Mouse (Mus musculus): ENCODE results near the gene Myl6. TPM values are rescaled to one million over a fixed set of nuclear protein-coding genes. Genes with fewer than 3 reads are reported as not detected.

Myl6 gene
- 100 to 1,000 TPM; 486 to 591 (median 538) TPM for total RNA-seq (2022)

GRCm38 (mm10) chr10:128493695-128494666 lies at the start of gene Myl6:
Gene Myl6 (minus strand): TSS chr10:128494145.
- DNase-seq (ENCODE audit: low spot score in 2 of 2): peak; percentile 98

DNA sequence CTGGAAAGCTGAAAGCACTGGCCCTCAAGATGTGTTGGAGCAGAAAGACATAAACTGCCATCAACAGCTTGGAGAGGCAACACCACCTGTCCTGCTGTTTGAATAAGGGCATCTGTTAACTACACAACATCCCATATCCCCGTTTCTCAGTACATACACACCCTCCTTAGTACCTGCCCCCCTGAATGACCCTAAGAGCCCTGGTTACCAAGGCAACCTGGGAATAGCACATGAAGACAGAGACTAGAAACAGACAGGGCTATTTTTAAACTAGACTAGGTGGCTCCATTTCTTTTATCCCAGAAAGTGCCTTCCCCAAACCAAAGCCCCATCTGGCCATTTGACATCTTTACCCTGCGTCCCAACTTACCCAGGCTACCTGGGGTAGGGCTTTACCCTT lies 49.2 kb upstream of the Myl6 start:
- DNase-seq (ENCODE audit: low spot score in 2 of 2): no peak

DNA sequence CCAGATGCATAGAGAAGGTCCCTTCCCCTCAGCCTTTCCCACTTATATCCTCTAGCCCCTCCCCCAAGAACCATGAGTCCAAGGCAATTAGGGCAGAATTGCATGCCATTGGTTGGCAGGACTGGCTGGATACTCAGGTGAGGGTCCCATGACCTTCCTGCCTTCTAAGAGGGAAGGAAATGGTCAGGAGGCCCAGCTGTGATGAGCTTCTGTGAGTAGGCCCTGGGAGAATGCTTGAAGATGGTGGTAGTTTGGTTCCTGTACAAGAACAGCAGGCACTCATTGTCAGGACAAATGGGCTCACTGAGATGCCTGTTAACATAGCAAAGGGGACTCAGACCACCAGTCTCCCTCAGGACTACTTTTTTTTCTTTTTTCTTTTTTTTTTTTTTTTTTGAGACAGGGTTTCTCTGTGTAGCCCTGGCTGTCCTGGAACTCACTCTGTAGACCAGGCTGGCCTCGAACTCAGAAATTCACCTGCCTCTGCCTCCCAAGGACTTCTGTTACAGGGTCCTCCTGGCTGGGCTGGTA lies 44.5 kb upstream of the Myl6 start:
- no peak for DNase-seq (ENCODE audit: low spot score in 2 of 2)

DNA sequence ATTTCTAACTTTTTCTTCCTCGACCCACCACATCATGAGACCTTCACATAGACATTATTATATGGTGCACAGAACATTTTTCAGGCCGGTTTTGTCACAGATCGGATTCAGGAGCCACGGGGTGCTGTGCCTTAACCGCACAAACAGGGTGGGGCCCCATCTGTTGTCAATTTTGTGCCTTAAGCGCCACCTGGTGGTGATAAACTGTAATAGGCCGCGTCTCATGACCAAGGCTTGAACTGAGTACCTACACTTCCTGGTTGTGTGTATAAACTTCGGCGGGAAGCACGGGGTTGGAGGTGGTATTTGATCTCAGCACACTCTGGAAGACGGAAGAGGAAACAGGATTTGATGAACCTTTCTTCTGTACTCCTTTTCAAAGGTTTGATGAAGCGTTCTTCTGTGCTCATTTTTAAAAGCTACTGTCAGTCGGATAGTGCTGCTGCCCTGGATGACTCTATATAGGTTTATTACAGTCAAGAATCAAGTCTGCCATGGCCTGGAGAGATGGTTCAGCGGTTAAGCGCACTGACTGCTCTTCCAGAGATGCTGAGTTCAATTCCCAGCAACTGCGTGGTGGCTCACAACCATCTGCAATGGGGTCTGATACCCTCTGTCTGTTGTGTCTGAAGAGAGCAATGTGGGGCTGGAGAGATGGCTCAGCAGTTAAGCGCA lies 42.5 kb upstream of the Myl6 start:
- peak; percentile 84 to 93 for DNase-seq (ENCODE audit: low spot score in 2 of 2)

DNA sequence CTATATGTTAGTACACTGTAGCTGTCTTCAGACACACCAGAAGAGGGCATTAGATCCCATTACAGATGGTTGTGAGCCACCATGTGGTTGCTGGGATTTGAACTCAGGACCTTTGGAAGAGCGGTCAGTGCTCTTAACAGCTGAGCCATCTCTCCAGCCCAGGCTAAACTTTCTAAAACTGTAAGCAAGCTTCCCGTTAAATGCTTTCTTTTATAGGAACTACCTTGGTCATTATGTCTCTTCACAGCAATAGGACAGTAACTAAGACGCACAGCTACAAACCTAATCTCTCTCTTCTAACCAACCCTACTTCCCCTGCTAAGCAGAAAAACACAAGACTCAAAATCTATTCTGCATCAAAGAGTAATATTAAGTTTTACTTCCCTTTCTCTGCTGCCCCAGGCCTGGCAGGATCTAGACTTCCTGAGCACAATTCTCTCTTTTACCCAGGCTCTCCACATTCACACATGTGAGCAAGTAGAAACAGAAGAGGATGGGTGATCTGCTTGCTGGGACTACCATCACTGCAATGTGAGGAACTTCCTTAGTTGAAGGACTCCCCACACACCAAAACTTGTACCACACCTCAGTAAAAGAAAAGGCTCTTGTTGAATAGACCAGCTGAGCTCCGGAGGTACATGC lies 41.8 kb upstream of the Myl6 start:
- DNase-seq (ENCODE audit: low spot score in 2 of 2): no peak

GRCm38 (mm10) chr10:128535206-128535605 lies 41.3 kb upstream of the Myl6 start:
- no peak for DNase-seq (ENCODE audit: low spot score in 2 of 2)

DNA sequence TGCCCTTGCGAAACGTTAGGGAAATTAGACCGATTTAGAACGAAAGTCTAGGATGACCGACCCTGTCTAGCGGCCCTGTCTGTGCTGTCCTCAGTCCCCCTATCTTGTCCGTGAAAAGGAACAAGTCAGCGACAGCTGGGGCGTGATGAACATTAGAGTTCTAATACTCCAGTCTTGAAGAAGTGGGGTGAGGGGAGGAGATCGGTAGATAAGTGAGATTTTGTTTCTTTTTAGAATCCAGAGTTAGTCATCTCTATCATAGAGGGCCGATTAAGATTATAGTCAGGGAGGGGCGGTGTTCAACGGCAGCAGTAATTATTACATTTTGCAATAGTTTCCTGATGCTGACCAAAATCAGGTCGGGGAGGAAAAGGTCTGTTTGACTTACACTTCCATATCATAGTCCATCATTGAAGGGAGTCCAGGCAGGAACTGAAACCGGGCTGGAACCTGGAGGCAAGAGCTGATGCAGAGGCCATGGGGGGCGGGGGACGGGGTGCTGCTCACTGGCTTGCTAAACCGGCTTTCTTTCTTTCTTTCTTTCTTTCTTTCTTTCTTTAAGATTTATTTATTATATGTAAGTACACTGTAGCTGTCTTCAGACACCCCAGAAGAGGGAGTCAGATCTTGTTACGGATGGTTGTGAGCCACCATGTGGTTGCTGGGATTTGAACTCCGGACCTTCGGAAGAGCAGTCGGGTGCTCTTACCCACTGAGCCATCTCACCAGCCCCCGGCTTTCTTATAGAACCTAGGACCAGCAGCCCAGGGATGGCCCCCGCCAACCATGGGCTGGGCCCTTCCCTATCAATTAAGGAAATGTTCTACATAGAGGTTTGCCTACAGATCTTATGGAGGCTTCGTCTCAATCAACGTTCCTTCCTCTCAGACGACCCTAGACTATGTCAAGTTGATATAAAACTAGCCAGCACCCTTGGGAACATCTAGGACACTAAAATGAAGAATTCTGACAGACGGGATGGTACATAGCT lies 32.7 kb upstream of the Myl6 start:
- no peak for DNase-seq (ENCODE audit: low spot score in 2 of 2)

GRCm38 (mm10) chr10:128525671-128526308 lies 31.8 kb upstream of the Myl6 start, which contains the start of gene Esyt1:
Gene Esyt1 (minus strand): TSS chr10:128525871.
- peak; percentile 87 to 93 for DNase-seq (ENCODE audit: low spot score in 2 of 2)

DNA sequence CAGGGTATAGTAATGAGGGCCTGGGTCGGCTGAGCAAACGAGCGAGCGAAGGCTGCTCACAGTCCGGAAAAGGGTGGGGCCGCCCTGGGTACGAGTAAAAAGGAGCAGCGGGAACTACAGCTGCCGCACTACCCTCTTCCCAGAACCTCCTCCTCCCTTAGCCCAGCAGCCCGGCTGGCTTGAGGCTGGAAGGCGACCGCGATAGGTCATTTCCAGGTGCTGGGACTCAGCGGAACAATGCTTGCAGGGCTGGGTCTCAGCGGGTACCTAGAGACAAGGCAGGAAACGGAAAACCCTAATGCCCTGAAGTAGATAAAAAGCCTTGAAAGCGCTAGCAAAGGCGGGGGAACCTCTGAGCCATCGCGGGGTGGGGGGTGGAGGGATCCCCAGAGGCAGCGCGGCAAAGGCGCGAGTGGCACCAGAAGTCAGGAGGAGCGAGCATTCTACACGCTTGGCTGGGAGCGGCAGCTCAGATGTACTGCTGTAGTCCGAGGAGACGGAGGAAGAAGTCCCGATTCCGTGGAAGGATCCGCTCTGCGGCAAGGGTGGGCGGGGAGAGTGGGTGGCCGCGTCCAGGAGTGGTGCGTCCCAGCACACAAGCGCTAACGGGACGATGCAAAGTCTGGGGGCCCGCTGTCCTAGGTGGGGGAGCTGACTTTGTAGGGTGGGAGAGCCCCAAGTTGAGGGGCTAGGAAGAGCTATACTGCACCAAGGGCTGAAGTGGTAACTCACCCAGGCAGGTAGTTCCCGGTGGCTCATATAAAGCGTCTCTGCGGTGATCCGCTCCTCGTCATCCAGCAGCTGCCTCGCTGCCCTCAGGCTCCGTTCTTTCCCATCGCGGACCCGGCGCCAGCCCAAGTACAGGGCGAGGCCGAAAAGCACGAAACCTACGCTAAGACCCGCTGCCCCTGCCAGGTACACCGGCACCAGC lies 31.1 kb upstream of the Myl6 start:
- DNase-seq (ENCODE audit: low spot score in 2 of 2): no peak

DNA sequence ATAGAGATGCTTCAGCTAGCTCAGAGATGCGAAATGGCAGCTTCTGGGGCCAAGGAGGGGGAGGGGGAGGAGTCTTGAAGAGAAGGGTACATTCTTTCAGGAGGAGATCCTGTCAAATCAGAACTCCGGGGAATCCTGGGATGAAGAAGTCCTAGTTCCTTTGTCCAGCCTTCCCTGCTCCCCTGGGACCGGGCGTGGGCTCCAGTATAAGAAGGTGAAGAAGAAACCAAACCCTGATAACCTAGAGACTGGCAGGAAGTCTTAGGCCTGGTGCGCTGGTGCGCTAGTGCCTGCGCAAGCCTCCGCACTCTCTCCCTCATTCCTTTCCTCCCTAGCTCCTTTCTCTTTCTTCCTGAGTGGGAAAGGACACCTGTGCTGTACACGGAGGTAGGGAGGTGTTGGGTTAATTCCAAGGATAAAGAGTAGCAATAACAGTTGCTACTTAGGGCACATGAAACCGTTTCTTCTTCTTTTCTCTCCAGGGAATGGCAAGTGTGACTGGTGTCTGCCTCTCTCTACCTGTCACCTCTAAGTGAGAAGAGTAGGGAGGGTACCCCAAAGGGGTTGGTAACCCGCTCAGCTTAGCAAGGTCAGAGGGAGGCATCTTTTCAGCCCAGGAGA lies 30.3 kb upstream of the Myl6 start:
- DNase-seq (ENCODE audit: low spot score in 2 of 2): no peak

- no peak for DNase-seq (ENCODE audit: low spot score in 2 of 2)
Measured at GRCm38 (mm10) chr10:128522351-128522750, 28.4 kb upstream of the Myl6 start.

GRCm38 (mm10) chr10:128520591-128520990 lies 26.6 kb upstream of the Myl6 start:
- DNase-seq (ENCODE audit: low spot score in 2 of 2): no peak

DNA sequence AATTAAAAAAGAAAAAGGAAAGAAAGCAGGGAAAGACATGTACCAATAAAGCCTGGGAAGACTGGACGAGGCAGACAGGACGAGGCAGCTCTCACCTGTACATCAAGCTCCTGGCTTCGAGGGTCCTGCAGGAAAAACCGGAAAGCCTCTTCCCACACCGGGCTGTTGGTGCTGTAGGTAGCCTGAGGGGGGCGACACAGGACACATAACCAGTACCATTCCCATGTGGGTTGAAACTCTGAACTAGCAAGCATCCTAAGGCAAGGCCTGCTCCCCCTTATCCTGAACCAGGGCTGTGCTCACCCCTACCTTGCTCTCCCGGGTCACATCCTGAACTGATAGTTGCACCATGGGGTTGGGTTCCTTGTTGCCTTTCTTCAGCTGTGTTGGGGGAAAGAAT lies 24.9 kb upstream of the Myl6 start:
- no peak for DNase-seq (ENCODE audit: low spot score in 2 of 2)

- DNase-seq (ENCODE audit: low spot score in 2 of 2): no peak
Measured at GRCm38 (mm10) chr10:128516677-128517076, 22.7 kb upstream of the Myl6 start.

GRCm38 (mm10) chr10:128516029-128516428 lies 22.1 kb upstream of the Myl6 start:
- no peak for DNase-seq (ENCODE audit: low spot score in 2 of 2)

DNA sequence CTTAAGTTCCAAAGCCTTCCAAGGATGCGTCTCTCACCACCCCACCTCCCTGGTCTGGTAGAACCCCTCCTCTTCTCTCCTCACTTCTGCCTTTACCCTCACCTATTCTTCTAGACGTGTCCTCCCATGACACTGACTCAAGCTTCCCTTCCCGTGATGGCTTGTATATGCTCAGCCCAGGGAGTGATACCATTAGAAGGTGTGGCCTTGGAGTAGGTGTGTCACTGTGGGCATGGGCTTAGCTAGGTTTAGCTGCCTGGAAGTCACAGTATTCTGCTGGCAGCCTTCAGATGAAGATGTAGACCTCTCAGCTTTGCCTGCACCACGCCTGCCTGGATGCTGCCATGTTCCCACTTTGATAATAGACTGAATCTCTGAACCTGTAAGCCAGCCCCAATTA lies 21.1 kb upstream of the Myl6 start:
- DNase-seq (ENCODE audit: low spot score in 2 of 2): no peak

GRCm38 (mm10) chr10:128511761-128512160 lies 17.8 kb upstream of the Myl6 start:
- DNase-seq (ENCODE audit: low spot score in 2 of 2): no peak

- DNase-seq (ENCODE audit: low spot score in 2 of 2): no peak
Measured at GRCm38 (mm10) chr10:128511189-128511588, 17.2 kb upstream of the Myl6 start.

Data from layer of hippocampus, adult 8-10 months (tissue).